Mouse (Mus musculus) stomach, embryonic 15.5 days (tissue): ENCODE data around the gene Vangl1. TPM values are rescaled to one million over a fixed set of nuclear protein-coding genes. Genes with fewer than 3 reads are reported as not detected.

Source experiments
- ATAC-seq: fragments of 200-750 bp; cut with Nextera tagmentation; 2 replicates; pipeline ENCODE4 v1.8.0; 2017; ENCODE audit warnings: low read depth, moderate number of reproducible peaks, moderate TSS enrichment; ENCODE audit not compliant: insufficient read depth, low FRiP score
- H3K27ac ChIP-seq: fragments of 300-500 bp; sonication (generic); 2 replicates; pipeline ENCODE4 v1.5.1; 2015; ENCODE audit warnings: mild to moderate bottlenecking, inconsistent platforms
- H3K27me3 ChIP-seq: fragments of 300-500 bp; sonication (generic); replicated peaks from 2 replicates; pipeline ENCODE4 v1.6.1; 2015; ENCODE audit warnings: inconsistent platforms
- H3K36me3 ChIP-seq: fragments of 300-500 bp; sonication (generic); 2 replicates; pipeline ENCODE4 v1.6.1; 2015; ENCODE audit warnings: inconsistent platforms
- H3K4me1 ChIP-seq: fragments of 300-500 bp; sonication (generic); 2 replicates; pipeline ENCODE4 v1.6.1; 2015; ENCODE audit warnings: inconsistent platforms
- H3K4me2 ChIP-seq: fragments of 300-500 bp; sonication (generic); 2 replicates; pipeline ENCODE4 v1.6.1; 2015; ENCODE audit warnings: mild to moderate bottlenecking, inconsistent platforms
- H3K4me3 ChIP-seq: fragments of 300-500 bp; sonication (generic); replicated peaks from 2 replicates; pipeline ENCODE4 v1.5.1; 2015; ENCODE audit warnings: inconsistent platforms
- H3K9ac ChIP-seq: fragments of 300-500 bp; sonication (generic); 2 replicates; pipeline ENCODE4 v1.6.1; 2015; ENCODE audit warnings: inconsistent platforms
- H3K9me3 ChIP-seq: fragments of 300-500 bp; sonication (generic); 2 replicates; pipeline ENCODE4 v1.6.1; 2016; ENCODE audit warnings: inconsistent platforms
- WGBS: fragments of 180-500 bp; shearing (Covaris S2); methylation state at CpG from one replicate; pipeline ENCODE4 v1.1.7; 2015; 5-methylcytosine and 5-hydroxymethylcytosine counted together
- polyA plus RNA-seq: library from polyadenylated mRNA; unstranded; fragments of >200 nt; fragmentation: Nextera tagmentation; extraction: Ambion mirVana; gene quantifications from 2 replicates; pipeline ENCODE4 v1.2.1, GENCODE M21; 2015

Gene Vangl1
- polyA plus RNA-seq, 1 experiment from 2014 or later = 27.0 TPM

- no peak for ATAC-seq
- H3K4me1 ChIP-seq = peaks cover 46% of the 10 kb centered on the region
- 66% methylated on average over 5 of the region's 5 CpGs for WGBS
- H3K4me3 ChIP-seq = no peak overlapping the region
- H3K4me2 ChIP-seq = no peak overlapping the region
- no peak overlapping the region for H3K27ac ChIP-seq
- no peak overlapping the region for H3K9ac ChIP-seq
- no peaks in the 10 kb centered on the region for H3K27me3 ChIP-seq
- no peaks in the 10 kb centered on the region for H3K9me3 ChIP-seq
- no peaks in the 10 kb centered on the region for H3K36me3 ChIP-seq
Measured at GRCm38 (mm10) chr3:102197152-102197551, 7.3 kb downstream of the Vangl1 start.

DNA sequence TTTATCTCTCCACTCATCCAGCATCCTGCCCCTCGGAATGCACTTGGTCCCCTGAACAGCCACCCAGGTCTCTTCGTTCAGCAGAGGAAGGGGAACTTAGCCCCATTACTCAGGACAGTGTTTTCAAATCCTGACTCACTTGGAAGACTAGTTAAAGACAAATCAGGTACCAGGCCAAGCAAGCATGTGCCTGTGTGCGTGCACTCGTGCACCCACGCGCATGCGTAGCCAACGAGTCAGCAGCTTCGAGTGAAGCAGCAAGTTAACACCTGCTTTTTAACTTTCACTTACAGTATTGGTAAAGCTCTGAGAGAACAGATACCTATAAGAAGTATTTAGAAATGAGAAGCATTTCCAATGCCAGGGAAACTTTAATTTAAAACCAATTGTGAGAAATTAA is 8.3 kb downstream of the Vangl1 start:
- Histone ChIP-seq H3K36me3 (no peaks in the 10 kb centered on the region), H3K4me3 (no peak overlapping the region), H3K4me1 (peaks cover 49% of the 10 kb centered on the region), H3K9ac (no peak overlapping the region), H3K27ac (no peak overlapping the region), H3K4me2 (no peak overlapping the region), H3K27me3 (no peaks in the 10 kb centered on the region), H3K9me3 (no peaks in the 10 kb centered on the region)
- no peak for ATAC-seq
- WGBS = 88% methylated on average over 9 of the region's 9 CpGs

DNA sequence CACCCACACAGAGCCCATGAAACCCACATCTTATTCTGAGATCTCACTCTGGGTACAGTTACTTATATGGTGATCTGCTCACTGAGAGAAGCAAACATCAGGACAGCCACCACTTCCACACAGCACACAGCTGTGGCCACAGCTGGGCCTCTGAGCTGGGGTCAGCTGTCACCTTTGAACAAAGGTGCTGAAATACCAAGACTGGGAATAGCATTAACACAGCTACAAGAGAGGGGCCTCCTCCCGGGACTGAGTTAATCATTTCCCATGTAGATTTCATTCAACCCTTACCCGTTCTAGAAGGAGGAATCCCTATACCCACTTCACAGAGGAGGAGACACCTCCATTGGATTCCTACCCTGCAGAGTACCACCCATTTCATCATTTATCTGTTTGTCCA is 8.7 kb downstream of the Vangl1 start:
- WGBS = 40% methylated on average over 2 of the region's 2 CpGs
- H3K27me3 ChIP-seq = no peaks in the 10 kb centered on the region
- peaks cover 49% of the 10 kb centered on the region for H3K4me1 ChIP-seq
- no peak overlapping the region for H3K9ac ChIP-seq
- ATAC-seq = no peak
- H3K4me3 ChIP-seq = no peak overlapping the region
- H3K36me3 ChIP-seq = no peaks in the 10 kb centered on the region
- H3K27ac ChIP-seq = 0 out of 2 replicates have a peak overlapping the region, but pooled peaks have one; percentile 13
- H3K4me2 ChIP-seq = no peak overlapping the region
- H3K9me3 ChIP-seq = no peaks in the 10 kb centered on the region

DNA sequence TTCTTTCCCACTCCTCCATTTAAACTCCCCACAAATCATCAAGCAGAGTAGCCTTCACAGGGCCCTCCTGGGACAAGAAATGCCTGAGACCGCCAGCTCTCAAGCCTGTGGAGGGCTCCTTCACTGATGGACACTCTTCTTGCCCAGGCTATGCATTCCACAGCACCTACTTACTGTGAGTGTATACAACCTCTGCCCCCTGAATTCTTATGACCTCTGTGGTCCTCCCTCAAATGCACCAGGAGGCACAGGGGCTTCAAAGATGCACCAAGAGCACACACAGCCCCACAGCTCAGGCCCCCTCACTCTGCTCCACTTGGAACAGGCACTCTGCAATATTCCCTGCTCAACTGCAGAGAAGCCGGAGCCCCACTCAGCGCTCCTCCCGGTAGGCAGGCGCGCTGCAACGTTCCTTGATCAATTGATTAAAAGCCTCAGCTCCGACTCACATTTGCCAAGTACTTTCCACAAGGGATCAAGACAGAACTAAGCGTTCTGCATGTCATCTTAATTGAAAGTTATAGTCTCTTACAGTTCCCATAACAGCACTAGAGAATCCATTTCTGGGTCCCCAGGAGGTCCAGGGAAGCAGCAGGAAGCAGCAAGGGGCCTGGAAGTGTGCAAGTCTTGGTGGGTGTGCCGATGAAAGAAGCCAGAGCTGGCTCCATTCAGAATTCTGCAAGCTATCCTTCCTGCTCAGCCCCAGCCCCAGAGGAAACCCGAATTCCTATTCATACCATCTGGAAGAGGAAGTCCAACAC is 10.0 kb downstream of the Vangl1 start:
- ATAC-seq = no peak
- Histone ChIP-seq H3K27ac (peak overlapping the region; percentile 70), H3K4me1 (peaks cover 52% of the 10 kb centered on the region), H3K27me3 (no peaks in the 10 kb centered on the region), H3K9ac (no peak overlapping the region), H3K36me3 (no peaks in the 10 kb centered on the region), H3K4me2 (peak overlapping the region; percentile 36), H3K4me3 (no peak overlapping the region), H3K9me3 (no peaks in the 10 kb centered on the region)
- WGBS = 18% methylated on average over 11 of the region's 11 CpGs

DNA sequence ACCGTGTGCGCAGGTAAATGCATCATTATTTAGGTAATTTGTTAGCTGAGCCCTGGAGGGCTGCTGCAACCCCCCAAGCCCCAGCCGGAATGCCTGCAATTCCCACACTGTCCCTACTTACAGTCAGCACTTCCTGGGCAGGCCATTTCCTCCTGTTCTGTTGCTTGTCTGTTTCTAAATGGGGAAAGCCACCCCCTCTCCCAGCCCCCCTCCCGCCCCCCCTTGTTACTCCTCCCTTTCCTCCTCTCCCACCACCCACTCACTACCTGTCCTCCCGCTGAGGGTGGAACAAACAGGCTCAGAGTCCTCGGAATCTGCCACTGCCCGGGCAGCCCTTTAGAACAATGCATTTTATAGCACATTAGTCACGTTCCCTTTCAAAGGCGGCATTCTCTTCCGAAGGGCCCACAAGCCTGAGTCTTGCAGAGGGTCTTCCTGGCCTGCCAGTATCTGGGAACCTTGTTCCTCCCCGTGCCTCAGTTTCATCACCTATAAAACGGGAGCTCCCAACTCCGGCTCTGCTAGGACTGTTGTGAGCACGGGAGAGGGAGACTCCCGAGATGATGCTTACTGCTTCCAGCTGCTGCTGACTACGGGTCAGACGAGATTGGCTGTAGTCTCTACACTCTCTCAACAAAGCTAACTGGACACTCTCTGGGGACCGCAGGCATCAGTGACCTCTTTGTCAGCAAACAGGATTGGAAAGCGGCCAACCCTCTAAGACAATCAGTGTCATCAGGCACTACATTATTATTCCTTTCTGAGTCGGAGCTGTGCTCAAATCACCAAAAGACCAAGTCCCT is 10.8 kb downstream of the Vangl1 start:
- Histone ChIP-seq H3K27me3 (no peaks in the 10 kb centered on the region), H3K4me3 (no peak overlapping the region), H3K9ac (no peak overlapping the region), H3K27ac (peak overlapping the region; percentile 70), H3K4me2 (peak overlapping the region; percentile 36), H3K9me3 (no peaks in the 10 kb centered on the region), H3K36me3 (0 out of 2 replicates have a peak, but pooled peaks cover under 1% of the 10 kb centered on the region), H3K4me1 (peaks cover 48% of the 10 kb centered on the region)
- peak; percentile 31; the same call in 1 of the 2 replicates for ATAC-seq
- 16% methylated on average over 19 of the region's 20 CpGs for WGBS

GRCm38 (mm10) chr3:102192621-102193020 is 11.9 kb downstream of the Vangl1 start:
- H3K27me3 ChIP-seq = no peaks in the 10 kb centered on the region
- peak overlapping the region; percentile 70; the same call in 1 of the 2 replicates for H3K27ac ChIP-seq
- no peak for ATAC-seq
- H3K9me3 ChIP-seq = no peaks in the 10 kb centered on the region
- H3K9ac ChIP-seq = no peak overlapping the region
- 57% methylated on average over 2 of the region's 2 CpGs for WGBS
- H3K4me3 ChIP-seq = no peak overlapping the region
- H3K4me1 ChIP-seq = peaks cover 39% of the 10 kb centered on the region
- no peak overlapping the region for H3K4me2 ChIP-seq
- 0 out of 2 replicates have a peak, but pooled peaks cover 6% of the 10 kb centered on the region for H3K36me3 ChIP-seq

- Histone ChIP-seq H3K9ac (no peak overlapping the region), H3K27ac (peak overlapping the region; percentile 26; the same call in 1 of the 2 replicates), H3K36me3 (0 out of 2 replicates have a peak, but pooled peaks cover 6% of the 10 kb centered on the region), H3K9me3 (no peaks in the 10 kb centered on the region), H3K4me2 (no peak overlapping the region), H3K27me3 (no peaks in the 10 kb centered on the region), H3K4me1 (peaks cover 37% of the 10 kb centered on the region), H3K4me3 (no peak overlapping the region)
- ATAC-seq = no peak
- 66% methylated on average over 3 of the region's 3 CpGs for WGBS
Measured at GRCm38 (mm10) chr3:102191575-102191974, 12.9 kb downstream of the Vangl1 start.

- 0 out of 2 replicates have a peak, but pooled peaks cover 6% of the 10 kb centered on the region for H3K36me3 ChIP-seq
- no peaks in the 10 kb centered on the region for H3K27me3 ChIP-seq
- no peak for ATAC-seq
- H3K9me3 ChIP-seq = no peaks in the 10 kb centered on the region
- H3K9ac ChIP-seq = no peak overlapping the region
- H3K4me1 ChIP-seq = peaks cover 37% of the 10 kb centered on the region
- H3K4me3 ChIP-seq = no peak overlapping the region
- H3K4me2 ChIP-seq = no peak overlapping the region
- H3K27ac ChIP-seq = no peak overlapping the region
Measured at GRCm38 (mm10) chr3:102190642-102191041, 13.9 kb downstream of the Vangl1 start.

- 28% methylated on average over 4 of the region's 4 CpGs for WGBS
- H3K4me1 ChIP-seq = peaks cover 34% of the 10 kb centered on the region
- 0 out of 2 replicates have a peak, but pooled peaks cover 6% of the 10 kb centered on the region for H3K36me3 ChIP-seq
- no peak overlapping the region for H3K4me3 ChIP-seq
- H3K27ac ChIP-seq = no peak overlapping the region
- no peak for ATAC-seq
- no peak overlapping the region for H3K9ac ChIP-seq
- H3K4me2 ChIP-seq = no peak overlapping the region
- H3K27me3 ChIP-seq = no peaks in the 10 kb centered on the region
- no peaks in the 10 kb centered on the region for H3K9me3 ChIP-seq
Measured at GRCm38 (mm10) chr3:102190015-102190414, 14.5 kb downstream of the Vangl1 start.

GRCm38 (mm10) chr3:102188972-102189371 is 15.5 kb downstream of the Vangl1 start:
- no peak overlapping the region for H3K4me3 ChIP-seq
- peaks cover 23% of the 10 kb centered on the region for H3K4me1 ChIP-seq
- no peaks in the 10 kb centered on the region for H3K27me3 ChIP-seq
- WGBS = 45% methylated on average over 6 of the region's 6 CpGs
- H3K27ac ChIP-seq = 0 out of 2 replicates have a peak overlapping the region, but pooled peaks have one; percentile 23
- ATAC-seq = no peak
- no peak overlapping the region for H3K9ac ChIP-seq
- H3K36me3 ChIP-seq = peaks cover 9% of the 10 kb centered on the region
- H3K4me2 ChIP-seq = no peak overlapping the region
- H3K9me3 ChIP-seq = no peaks in the 10 kb centered on the region

DNA sequence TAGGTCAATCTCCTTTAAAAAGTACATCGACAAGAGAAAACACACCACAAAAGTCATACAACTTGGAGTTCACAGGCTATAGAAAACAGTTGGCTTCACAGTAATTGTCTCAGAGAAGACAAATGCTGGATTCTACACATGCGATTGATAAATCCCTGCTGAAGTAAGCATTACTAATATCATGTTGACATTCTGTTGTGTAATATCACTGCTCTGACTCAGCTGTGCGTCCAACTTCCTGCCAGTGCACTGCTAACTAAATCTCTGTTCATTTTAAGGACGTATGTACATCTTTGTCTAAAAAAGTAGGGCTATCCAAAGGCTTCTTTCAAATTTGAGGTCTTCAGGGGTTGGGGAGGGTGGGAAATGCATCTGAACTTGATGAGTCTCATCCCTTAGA is 17.1 kb downstream of the Vangl1 start:
- H3K4me2 ChIP-seq = no peak overlapping the region
- no peak overlapping the region for H3K27ac ChIP-seq
- ATAC-seq = no peak
- no peaks in the 10 kb centered on the region for H3K9me3 ChIP-seq
- peaks cover 8% of the 10 kb centered on the region; the same call in 1 of the 2 replicates for H3K4me1 ChIP-seq
- no peaks in the 10 kb centered on the region for H3K27me3 ChIP-seq
- no peak overlapping the region for H3K4me3 ChIP-seq
- 63% methylated on average over 4 of the region's 4 CpGs for WGBS
- no peak overlapping the region for H3K9ac ChIP-seq
- peaks cover 14% of the 10 kb centered on the region for H3K36me3 ChIP-seq

GRCm38 (mm10) chr3:102184721-102185120 is 19.8 kb downstream of the Vangl1 start:
- Histone ChIP-seq H3K9me3 (no peaks in the 10 kb centered on the region), H3K4me1 (no peaks in the 10 kb centered on the region; the same call in 1 of the 2 replicates), H3K27me3 (no peaks in the 10 kb centered on the region), H3K4me2 (no peak overlapping the region), H3K36me3 (peaks cover 20% of the 10 kb centered on the region), H3K9ac (no peak overlapping the region), H3K4me3 (no peak overlapping the region), H3K27ac (no peak overlapping the region)
- WGBS = 63% methylated on average over 5 of the region's 5 CpGs
- no peak for ATAC-seq
